Mouse (Mus musculus) bone marrow macrophage, adult 2 months (primary cell): Measurements from ENCODE around the gene Bcl9l. TPM values are rescaled to one million over a fixed set of nuclear protein-coding genes. Genes with fewer than 3 reads are reported as not detected.

Source experiments
- H3K27ac ChIP-seq: 2 replicates; pipeline ENCODE4 v1.5.1; 2012; ENCODE audit warnings: low read depth, low read length; ENCODE audit not compliant: insufficient read depth
- H3K4me1 ChIP-seq: 2 replicates; pipeline ENCODE4 v1.6.1; 2012; ENCODE audit warnings: low read length; ENCODE audit not compliant: control insufficient read depth, insufficient read depth
- H3K4me3 ChIP-seq: 2 replicates; pipeline ENCODE4 v1.5.1; 2012; ENCODE audit warnings: mild to moderate bottlenecking, low read length, moderate library complexity; ENCODE audit not compliant: insufficient read depth
- CTCF ChIP-seq: IDR thresholded peaks from 2 replicates; pipeline ENCODE4 v1.5.1; 2012; ENCODE audit warnings: low read depth, mild to moderate bottlenecking, low read length, moderate library complexity
- POLR2A ChIP-seq: IDR thresholded peaks from 2 replicates; pipeline ENCODE4 v1.6.1; 2012; ENCODE audit warnings: mild to moderate bottlenecking, low read depth, low read length, borderline replicate concordance
- polyA plus RNA-seq: library from polyadenylated mRNA; stranded (reverse); fragments of >200 nt; gene quantifications from 2 replicates; pipeline ENCODE4 v1.2.4, GENCODE M21; 2012; ENCODE audit not compliant: missing spikeins, insufficient read depth, insufficient read length

Gene Bcl9l
- polyA plus RNA-seq, 1 experiment: 9.5 TPM

GRCm38 (mm10) chr9:44488855-44489381 lies 6.3 kb downstream of the Bcl9l start:
- H3K4me3 ChIP-seq: no peak overlapping the region
- H3K27ac ChIP-seq: no peak overlapping the region
- H3K4me1 ChIP-seq: peaks cover 37% of the 10 kb centered on the region
- no peak for TF ChIP-seq POLR2A
- TF ChIP-seq CTCF: no peak

- peaks cover 32% of the 10 kb centered on the region for H3K4me1 ChIP-seq
- no peak for TF ChIP-seq POLR2A
- TF ChIP-seq CTCF: no peak
- H3K27ac ChIP-seq: no peak overlapping the region
- H3K4me3 ChIP-seq: no peak overlapping the region
Observed at GRCm38 (mm10) chr9:44489651-44490085, 7.0 kb downstream of the Bcl9l start.

- H3K4me3 ChIP-seq: no peak overlapping the region
- no peak for TF ChIP-seq CTCF
- TF ChIP-seq POLR2A: no peak
- H3K27ac ChIP-seq: no peak overlapping the region
- peaks cover 35% of the 10 kb centered on the region for H3K4me1 ChIP-seq
Observed at GRCm38 (mm10) chr9:44490086-44490967, 7.7 kb downstream of the Bcl9l start.

DNA sequence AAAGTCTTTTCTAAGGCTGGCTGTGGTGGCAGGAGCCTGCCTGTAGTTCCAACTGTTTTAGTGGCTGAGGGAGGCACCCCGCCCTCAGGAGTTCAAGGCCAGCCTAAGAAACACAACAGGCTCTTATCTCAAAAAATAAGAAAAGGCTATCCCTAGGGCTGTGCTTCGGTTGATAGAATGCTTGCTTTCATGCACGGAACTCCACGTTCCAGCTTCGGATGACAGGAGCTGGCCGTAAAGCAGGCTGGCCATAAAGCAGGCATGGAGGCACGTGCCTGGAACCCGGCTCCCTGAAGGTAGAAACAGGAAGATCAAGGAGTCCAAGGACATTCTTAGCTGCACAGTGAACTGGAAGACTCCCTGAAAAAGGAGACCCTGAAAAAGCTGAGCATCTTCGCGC lies 8.7 kb downstream of the Bcl9l start:
- Histone ChIP-seq H3K27ac (no peak overlapping the region), H3K4me3 (no peak overlapping the region), H3K4me1 (peaks cover 34% of the 10 kb centered on the region)
- TF ChIP-seq CTCF (no peak), POLR2A (no peak)

- no peak for TF ChIP-seq CTCF
- TF ChIP-seq POLR2A: no peak
- Histone ChIP-seq H3K27ac (peak overlapping the region; percentile 54), H3K4me3 (no peak overlapping the region), H3K4me1 (peaks cover 32% of the 10 kb centered on the region)
Observed at GRCm38 (mm10) chr9:44492631-44493461, 10.2 kb downstream of the Bcl9l start.

GRCm38 (mm10) chr9:44494261-44494862 lies 11.7 kb downstream of the Bcl9l start:
- TF ChIP-seq CTCF: no peak
- Histone ChIP-seq H3K4me3 (no peak overlapping the region), H3K4me1 (peaks cover 26% of the 10 kb centered on the region), H3K27ac (no peak overlapping the region)

GRCm38 (mm10) chr9:44494863-44495809 lies 12.5 kb downstream of the Bcl9l start:
- H3K4me3 ChIP-seq: no peak overlapping the region

DNA sequence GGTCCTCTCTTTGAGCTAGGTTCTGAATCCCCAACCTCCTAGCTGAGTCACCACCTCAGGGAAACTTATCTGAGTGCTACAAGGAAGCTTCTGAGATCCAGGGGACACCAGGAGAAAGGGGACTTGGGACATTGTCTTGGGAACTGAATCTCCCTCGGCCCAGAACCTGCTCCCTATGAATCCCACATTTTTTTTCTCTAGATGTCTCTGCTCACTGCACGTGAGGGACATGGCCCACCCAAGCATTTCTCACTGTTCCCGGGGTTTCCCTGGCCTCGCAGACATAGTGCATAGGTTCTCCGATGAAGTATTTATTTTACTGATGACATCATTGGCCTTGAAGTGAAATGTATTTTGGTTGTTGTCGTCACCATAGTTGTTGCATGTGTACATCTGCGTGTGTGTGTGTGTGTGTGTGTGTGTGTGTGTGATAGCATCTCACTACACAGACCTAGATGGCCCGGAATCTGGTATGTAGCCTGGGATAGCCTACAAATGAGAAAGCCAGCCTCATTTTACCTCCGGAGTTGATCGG lies 13.3 kb downstream of the Bcl9l start:
- Histone ChIP-seq H3K4me3 (no peak overlapping the region), H3K27ac (no peak overlapping the region), H3K4me1 (peaks cover 26% of the 10 kb centered on the region)
- no peak for TF ChIP-seq POLR2A

More at GRCm38 (mm10) chr9:44494863-44495809, 12.5 kb downstream of the Bcl9l start:
- Histone ChIP-seq H3K4me1 (peaks cover 26% of the 10 kb centered on the region), H3K27ac (no peak overlapping the region)
- TF ChIP-seq CTCF (no peak), POLR2A (no peak)
